Mouse (Mus musculus) heart, embryonic 11.5 days (tissue): Measurements from ENCODE around the gene Fbxl8. TPM values are rescaled to one million over a fixed set of nuclear protein-coding genes. Genes with fewer than 3 reads are reported as not detected.
"Not testable (repeated sequence)": the region's sequence is repeated elsewhere in the genome, so short reads cannot be mapped to it uniquely, and the experiment has no call there.

Source experiments
- ATAC-seq: fragments of 200-750 bp; cut with Nextera tagmentation; replicated peaks from 2 replicates; pipeline ENCODE4 v1.8.0; 2017; ENCODE audit warnings: moderate library complexity; ENCODE audit not compliant: insufficient number of reproducible peaks, low FRiP score, low TSS enrichment
- H3K27ac ChIP-seq: fragments of 300-500 bp; sonication (generic); 2 replicates; pipeline ENCODE4 v1.5.1; 2014; ENCODE audit warnings: mild to moderate bottlenecking, low read depth, low read length
- H3K27me3 ChIP-seq: fragments of 300-500 bp; sonication (generic); 2 replicates; pipeline ENCODE4 v1.6.1; 2014; ENCODE audit warnings: mild to moderate bottlenecking, low read length, mixed read lengths; ENCODE audit not compliant: control insufficient read depth, insufficient read depth
- H3K36me3 ChIP-seq: fragments of 300-500 bp; sonication (generic); 2 replicates; pipeline ENCODE4 v1.6.1; 2014; ENCODE audit warnings: mild to moderate bottlenecking, low read length, moderate library complexity, mixed read lengths; ENCODE audit not compliant: control insufficient read depth, insufficient read depth
- H3K4me1 ChIP-seq: fragments of 300-500 bp; sonication (generic); 2 replicates; pipeline ENCODE4 v1.6.1; 2014; ENCODE audit warnings: low read length; ENCODE audit not compliant: control insufficient read depth, insufficient read depth
- H3K4me2 ChIP-seq: fragments of 300-500 bp; sonication (generic); 2 replicates; pipeline ENCODE4 v1.6.1; 2014; ENCODE audit warnings: mild to moderate bottlenecking, moderate library complexity
- H3K4me3 ChIP-seq: fragments of 300-500 bp; sonication (generic); 2 replicates; pipeline ENCODE4 v1.5.1; 2014; ENCODE audit warnings: low read depth, low read length
- H3K9ac ChIP-seq: fragments of 300-500 bp; sonication (generic); 2 replicates; pipeline ENCODE4 v1.6.1; 2014; ENCODE audit warnings: mild to moderate bottlenecking, low read depth, low read length, moderate library complexity
- H3K9me3 ChIP-seq: fragments of 300-500 bp; sonication (generic); replicated peaks from 2 replicates; pipeline ENCODE4 v1.6.1; 2016; ENCODE audit warnings: low read length; ENCODE audit not compliant: control insufficient read depth
- WGBS: fragments of 180-500 bp; shearing (Covaris S2); extraction: QIAGEN DNeasy Blood & Tissue Kit; methylation state at CpG from one replicate; pipeline ENCODE4 v1.1.7; 2014; ENCODE audit not compliant: insufficient replicate concordance; 5-methylcytosine and 5-hydroxymethylcytosine counted together
- polyA plus RNA-seq: library from polyadenylated mRNA; unstranded; fragments of >200 nt; fragmentation: Nextera tagmentation; extraction: Ambion mirVana; gene quantifications from 2 replicates; pipeline ENCODE4 v1.2.1, GENCODE M21; 2014

The Fbxl8 gene
- polyA plus RNA-seq, 1 experiment from 2014 or later: 2.8 TPM

GRCm38 (mm10) chr8:105232321-105232693 lies 32.1 kb upstream of the Fbxl8 start:
- H3K4me1 ChIP-seq, ATAC-seq, H3K4me2 ChIP-seq, H3K27ac ChIP-seq, H3K27me3 ChIP-seq, H3K9ac ChIP-seq, H3K36me3 ChIP-seq, H3K9me3 ChIP-seq, H3K4me3 ChIP-seq: not testable (repeated sequence)
- WGBS: 89% methylated on average over 4 of the region's 4 CpGs

DNA sequence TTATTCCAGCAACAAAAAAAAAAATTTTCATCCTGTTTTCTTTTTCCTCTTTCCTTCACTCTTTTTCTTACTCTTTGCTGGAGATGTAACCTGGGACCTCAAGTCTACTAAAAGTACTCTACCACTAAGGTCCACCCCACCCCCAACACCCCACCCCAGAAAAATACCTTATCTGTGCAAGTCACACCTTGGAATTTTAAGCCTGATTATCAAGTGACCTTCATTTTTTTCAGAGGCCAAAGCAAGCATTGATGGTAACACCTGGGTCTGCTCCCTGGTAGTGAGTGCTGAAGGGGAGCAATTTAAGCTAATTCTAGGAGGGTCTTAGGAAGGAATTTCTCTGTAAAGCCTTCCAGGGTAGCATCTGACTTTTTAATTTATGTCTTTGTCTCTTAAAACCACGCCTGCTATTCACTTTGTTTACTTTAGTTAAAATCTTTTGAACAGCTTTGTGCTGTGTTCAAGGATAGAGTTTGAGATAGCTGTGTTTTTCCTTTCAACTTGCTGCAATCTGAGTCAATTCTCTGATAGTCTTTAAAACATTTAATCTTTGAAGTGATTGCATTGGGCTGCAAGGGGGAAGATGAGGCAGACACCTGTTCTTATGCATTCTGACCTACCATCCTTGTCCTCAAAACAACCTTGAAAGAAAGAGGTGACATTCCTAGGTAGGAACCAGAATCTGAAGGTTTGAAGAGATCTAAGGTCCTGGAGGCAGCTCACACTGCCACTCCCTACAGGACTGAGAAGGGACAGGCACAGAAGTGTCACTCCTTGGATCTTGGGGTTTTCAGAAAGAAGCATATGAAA lies 31.1 kb upstream of the Fbxl8 start:
- Histone ChIP-seq H3K27ac (no peak overlapping the region), H3K4me3 (no peak overlapping the region), H3K4me2 (no peak overlapping the region), H3K27me3 (no peaks in the 10 kb centered on the region), H3K4me1 (no peaks in the 10 kb centered on the region), H3K9me3 (no peaks in the 10 kb centered on the region), H3K9ac (no peak overlapping the region), H3K36me3 (no peaks in the 10 kb centered on the region)
- ATAC-seq: no peak
- whole genome bisulfite sequencing: 69% methylated on average over 1 of the region's 1 CpGs

DNA sequence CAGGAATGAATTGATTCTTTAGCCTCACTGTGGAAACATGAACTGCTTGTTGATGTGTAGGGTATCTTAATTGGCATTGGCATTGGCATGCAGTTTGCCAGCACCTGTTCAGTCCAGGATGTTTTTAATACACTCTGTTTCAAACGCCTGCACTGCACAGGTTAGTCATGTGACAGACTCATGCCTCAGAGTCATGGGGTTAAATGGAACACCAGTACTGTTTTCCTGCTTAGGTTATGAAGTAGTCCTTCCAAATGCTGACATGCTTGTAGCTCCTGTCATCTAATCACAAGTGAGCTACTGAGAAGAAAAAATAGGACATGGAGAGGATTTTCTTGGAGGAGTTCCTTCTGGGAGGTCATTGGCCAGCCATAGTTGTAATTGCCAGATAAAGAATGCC lies 29.2 kb upstream of the Fbxl8 start:
- 67% methylated on average over 1 of the region's 1 CpGs for WGBS
- Histone ChIP-seq H3K4me3 (no peak overlapping the region), H3K4me1 (no peaks in the 10 kb centered on the region)

GRCm38 (mm10) chr8:105237442-105238142 lies 26.9 kb upstream of the Fbxl8 start:
- Histone ChIP-seq H3K4me3 (no peak overlapping the region), H3K27ac (no peak overlapping the region), H3K27me3 (no peaks in the 10 kb centered on the region), H3K9me3 (no peaks in the 10 kb centered on the region), H3K9ac (no peak overlapping the region), H3K4me1 (no peaks in the 10 kb centered on the region), H3K4me2 (no peak overlapping the region), H3K36me3 (peaks cover 23% of the 10 kb centered on the region)
- no peak for ATAC-seq
- 91% methylated on average over 14 of the region's 14 CpGs for WGBS

More for the DNA sequence above, 29.2 kb upstream of the Fbxl8 start:
- Histone ChIP-seq H3K27me3 (no peaks in the 10 kb centered on the region), H3K36me3 (peaks cover 15% of the 10 kb centered on the region), H3K9me3 (no peaks in the 10 kb centered on the region), H3K9ac (no peak overlapping the region), H3K4me2 (no peak overlapping the region), H3K27ac (no peak overlapping the region)
- ATAC-seq: no peak

- Histone ChIP-seq H3K36me3 (peaks cover 23% of the 10 kb centered on the region), H3K27ac (no peak overlapping the region), H3K9me3 (no peaks in the 10 kb centered on the region), H3K27me3 (no peaks in the 10 kb centered on the region), H3K4me3 (no peak overlapping the region), H3K4me2 (no peak overlapping the region), H3K9ac (no peak overlapping the region), H3K4me1 (no peaks in the 10 kb centered on the region)
- 93% methylated on average over 7 of the region's 7 CpGs for WGBS
- no peak for ATAC-seq
Observed at GRCm38 (mm10) chr8:105241016-105241415, 23.4 kb upstream of the Fbxl8 start.

DNA sequence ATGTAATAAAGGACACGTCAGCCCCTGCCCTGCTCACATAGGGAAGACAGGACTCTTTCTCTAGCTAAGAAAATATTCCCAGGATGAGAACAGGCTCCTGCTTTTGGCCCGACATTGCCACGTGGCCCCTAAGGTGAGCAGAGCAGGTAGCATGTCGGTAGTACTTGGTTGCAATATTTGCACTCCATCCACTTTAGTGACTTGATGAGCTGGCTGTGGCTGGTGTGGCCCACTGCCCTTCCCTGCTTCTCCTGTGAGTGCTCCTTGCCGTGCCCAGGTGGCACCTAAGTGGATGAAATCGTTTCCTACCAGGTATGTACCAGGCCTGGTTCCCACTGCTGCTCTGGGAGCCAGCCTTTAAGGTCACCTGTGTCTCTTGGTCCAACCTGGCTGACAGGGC lies 12.5 kb upstream of the Fbxl8 start:
- 85% methylated on average over 6 of the region's 6 CpGs for WGBS
- ATAC-seq: no peak
- Histone ChIP-seq H3K4me1 (peaks cover 18% of the 10 kb centered on the region), H3K4me3 (no peak overlapping the region), H3K9ac (no peak overlapping the region), H3K4me2 (no peak overlapping the region), H3K36me3 (peaks cover 15% of the 10 kb centered on the region), H3K9me3 (no peaks in the 10 kb centered on the region), H3K27ac (no peak overlapping the region), H3K27me3 (peaks cover 12% of the 10 kb centered on the region)

GRCm38 (mm10) chr8:105252680-105253537 lies 11.5 kb upstream of the Fbxl8 start:
- 67% methylated on average over 10 of the region's 10 CpGs for WGBS
- Histone ChIP-seq H3K27me3 (peaks cover 13% of the 10 kb centered on the region), H3K36me3 (peaks cover 14% of the 10 kb centered on the region), H3K4me2 (peak overlapping the region; percentile 98; the same call in 1 of the 2 replicates), H3K27ac (no peak overlapping the region), H3K4me1 (peaks cover 18% of the 10 kb centered on the region), H3K9me3 (no peaks in the 10 kb centered on the region), H3K9ac (no peak overlapping the region), H3K4me3 (no peak overlapping the region)
- no peak for ATAC-seq

GRCm38 (mm10) chr8:105253766-105254151 lies 10.7 kb upstream of the Fbxl8 start:
- ATAC-seq: no peak
- Histone ChIP-seq H3K9ac (0 out of 2 replicates have a peak overlapping the region, but pooled peaks have one; percentile 1), H3K9me3 (no peaks in the 10 kb centered on the region), H3K4me2 (peak overlapping the region; percentile 98), H3K27ac (no peak overlapping the region), H3K4me3 (peak overlapping the region; percentile 72), H3K4me1 (peaks cover 19% of the 10 kb centered on the region), H3K36me3 (peaks cover 11% of the 10 kb centered on the region), H3K27me3 (peaks cover 21% of the 10 kb centered on the region)
- 44% methylated on average over 20 of the region's 20 CpGs for WGBS
